Mouse (Mus musculus) embryonic facial prominence, embryonic 12.5 days (tissue): ENCODE measurements around the gene Map2. TPM values are rescaled to one million over a fixed set of nuclear protein-coding genes. Genes with fewer than 3 reads are reported as not detected.
A peak's percentile ranks its signal among the peaks of the same experiment; 100 is the strongest.

Experiments
- ATAC-seq: fragments of 200-750 bp; cut with Nextera tagmentation; 2 replicates; pipeline ENCODE4 v1.8.0; 2017; ENCODE audit not compliant: insufficient number of reproducible peaks, insufficient read depth, low FRiP score, low TSS enrichment
- H3K27ac ChIP-seq: fragments of 300-500 bp; sonication (generic); 2 replicates; pipeline ENCODE4 v1.5.1; 2016; ENCODE audit warnings: mild to moderate bottlenecking
- H3K27me3 ChIP-seq: fragments of 300-500 bp; sonication (generic); 2 replicates; pipeline ENCODE4 v1.6.1; 2016; ENCODE audit warnings: mild to moderate bottlenecking, moderate library complexity
- H3K36me3 ChIP-seq: fragments of 300-500 bp; sonication (generic); 2 replicates; pipeline ENCODE4 v1.6.1; 2016; ENCODE audit warnings: mild to moderate bottlenecking
- H3K4me1 ChIP-seq: fragments of 300-500 bp; sonication (generic); 2 replicates; pipeline ENCODE4 v1.6.1; 2016
- H3K4me2 ChIP-seq: fragments of 300-500 bp; sonication (generic); replicated peaks from 2 replicates; pipeline ENCODE4 v1.6.1; 2016; ENCODE audit warnings: mild to moderate bottlenecking, moderate library complexity
- H3K4me3 ChIP-seq: fragments of 300-500 bp; sonication (generic); 2 replicates; pipeline ENCODE4 v1.5.1; 2016; ENCODE audit warnings: mild to moderate bottlenecking
- H3K9ac ChIP-seq: fragments of 300-500 bp; sonication (generic); 2 replicates; pipeline ENCODE4 v1.6.1; 2016; ENCODE audit warnings: mild to moderate bottlenecking, moderate library complexity
- H3K9me3 ChIP-seq: fragments of 300-500 bp; sonication (generic); 2 replicates; pipeline ENCODE4 v1.6.1; 2016; ENCODE audit warnings: mild to moderate bottlenecking, moderate library complexity
- WGBS: fragments of 180-500 bp; shearing (Covaris S2); methylation state at CpG from one replicate; pipeline ENCODE4 v1.1.7; 2016; 5-methylcytosine and 5-hydroxymethylcytosine counted together
- polyA plus RNA-seq: library from polyadenylated mRNA; unstranded; fragments of >200 nt; fragmentation: Nextera tagmentation; extraction: Ambion mirVana; gene quantifications from 2 replicates; pipeline ENCODE4 v1.2.1, GENCODE M21; 2016

Map2 gene
- 34.7 and 42.4 TPM in 2 replicates for polyA plus RNA-seq

GRCm38 (mm10) chr1:66175041-66175665, at the start of gene Map2:
Gene Map2, plus strand, starts transcription at chr1:66175273.
- peak; percentile 98 for ATAC-seq
- WGBS: under 1% methylated on average over 59 of the region's 61 CpGs
- no peaks in the 10 kb centered on the region for H3K4me1 ChIP-seq
- no peaks in the 10 kb centered on the region for H3K9me3 ChIP-seq
- H3K4me2 ChIP-seq: peak within 1 kb of the TSS; percentile 88
- H3K27ac ChIP-seq: peak within 1 kb of the TSS; percentile 42; the same call in 1 of the 2 replicates
- H3K27me3 ChIP-seq: no peaks in the 10 kb centered on the region
- H3K36me3 ChIP-seq: no peaks in the 10 kb centered on the region
- H3K4me3 ChIP-seq: peak within 1 kb of the TSS; percentile 67
- H3K9ac ChIP-seq: peak within 1 kb of the TSS; percentile 54

- Histone ChIP-seq H3K9me3 (no peaks in the 10 kb centered on the region), H3K4me2 (no peak overlapping the region), H3K4me3 (no peak overlapping the region), H3K36me3 (no peaks in the 10 kb centered on the region), H3K9ac (no peak overlapping the region), H3K27ac (no peak overlapping the region), H3K4me1 (no peaks in the 10 kb centered on the region), H3K27me3 (no peaks in the 10 kb centered on the region)
- ATAC-seq: no peak
These were observed 42.1 kb upstream of the Map2 start for GRCm38 (mm10) chr1:66133014-66133413.

- Histone ChIP-seq H3K4me1 (no peaks in the 10 kb centered on the region), H3K4me2 (no peak overlapping the region), H3K9me3 (no peaks in the 10 kb centered on the region), H3K4me3 (no peak overlapping the region), H3K27me3 (no peaks in the 10 kb centered on the region), H3K36me3 (no peaks in the 10 kb centered on the region), H3K9ac (no peak overlapping the region), H3K27ac (no peak overlapping the region)
- no peak for ATAC-seq
These were observed 39.7 kb upstream of the Map2 start for GRCm38 (mm10) chr1:66135324-66135723.

- Histone ChIP-seq H3K9me3 (no peaks in the 10 kb centered on the region), H3K36me3 (no peaks in the 10 kb centered on the region), H3K27ac (no peak overlapping the region), H3K4me3 (no peak overlapping the region), H3K27me3 (no peaks in the 10 kb centered on the region), H3K4me2 (no peak overlapping the region), H3K9ac (no peak overlapping the region), H3K4me1 (no peaks in the 10 kb centered on the region)
- WGBS: 91% methylated on average over 1 of the region's 1 CpGs
- ATAC-seq: no peak
These were observed 34.4 kb upstream of the Map2 start for GRCm38 (mm10) chr1:66140686-66141085.

GRCm38 (mm10) chr1:66145180-66145579, 29.9 kb upstream of the Map2 start:
- Histone ChIP-seq H3K4me3 (no peak overlapping the region), H3K4me2 (no peak overlapping the region), H3K9me3 (no peaks in the 10 kb centered on the region), H3K9ac (no peak overlapping the region), H3K27me3 (no peaks in the 10 kb centered on the region), H3K4me1 (no peaks in the 10 kb centered on the region), H3K27ac (no peak overlapping the region), H3K36me3 (no peaks in the 10 kb centered on the region)
- WGBS: 62% methylated on average over 3 of the region's 3 CpGs
- ATAC-seq: no peak

GRCm38 (mm10) chr1:66148825-66149514, 26.1 kb upstream of the Map2 start:
- H3K9ac ChIP-seq: no peak overlapping the region
- no peaks in the 10 kb centered on the region for H3K27me3 ChIP-seq
- no peaks in the 10 kb centered on the region for H3K36me3 ChIP-seq
- ATAC-seq: no peak
- H3K4me2 ChIP-seq: no peak overlapping the region
- H3K4me3 ChIP-seq: no peak overlapping the region
- no peaks in the 10 kb centered on the region for H3K9me3 ChIP-seq
- 36% methylated on average over 2 of the region's 2 CpGs for WGBS
- no peaks in the 10 kb centered on the region for H3K4me1 ChIP-seq
- H3K27ac ChIP-seq: no peak overlapping the region

- no peak overlapping the region for H3K9ac ChIP-seq
- H3K36me3 ChIP-seq: no peaks in the 10 kb centered on the region
- no peak overlapping the region for H3K27ac ChIP-seq
- H3K4me2 ChIP-seq: no peak overlapping the region
- H3K27me3 ChIP-seq: no peaks in the 10 kb centered on the region
- no peaks in the 10 kb centered on the region for H3K9me3 ChIP-seq
- 86% methylated on average over 3 of the region's 3 CpGs for WGBS
- H3K4me3 ChIP-seq: no peak overlapping the region
- H3K4me1 ChIP-seq: no peaks in the 10 kb centered on the region
- no peak for ATAC-seq
These were observed 24.3 kb upstream of the Map2 start for GRCm38 (mm10) chr1:66150806-66151205.

- Histone ChIP-seq H3K9me3 (no peaks in the 10 kb centered on the region), H3K36me3 (no peaks in the 10 kb centered on the region), H3K4me1 (no peaks in the 10 kb centered on the region), H3K27ac (no peak overlapping the region), H3K4me3 (no peak overlapping the region), H3K4me2 (no peak overlapping the region), H3K27me3 (no peaks in the 10 kb centered on the region), H3K9ac (no peak overlapping the region)
- 92% methylated on average over 2 of the region's 2 CpGs for WGBS
- no peak for ATAC-seq
These were observed 17.9 kb upstream of the Map2 start for GRCm38 (mm10) chr1:66157135-66157534.

- H3K4me3 ChIP-seq: no peak overlapping the region
- H3K27me3 ChIP-seq: no peaks in the 10 kb centered on the region
- ATAC-seq: no peak
- no peaks in the 10 kb centered on the region for H3K4me1 ChIP-seq
- no peak overlapping the region for H3K4me2 ChIP-seq
- H3K9ac ChIP-seq: no peak overlapping the region
- no peaks in the 10 kb centered on the region for H3K36me3 ChIP-seq
- H3K27ac ChIP-seq: no peak overlapping the region
- H3K9me3 ChIP-seq: no peaks in the 10 kb centered on the region
These were observed 17.5 kb upstream of the Map2 start for GRCm38 (mm10) chr1:66157589-66157988.

- ATAC-seq: no peak
- Histone ChIP-seq H3K9me3 (no peaks in the 10 kb centered on the region), H3K4me3 (no peak overlapping the region), H3K4me2 (no peak overlapping the region), H3K27ac (no peak overlapping the region), H3K4me1 (no peaks in the 10 kb centered on the region), H3K9ac (no peak overlapping the region), H3K27me3 (no peaks in the 10 kb centered on the region), H3K36me3 (no peaks in the 10 kb centered on the region)
- 64% methylated on average over 2 of the region's 2 CpGs for whole genome bisulfite sequencing
These were observed 10.4 kb upstream of the Map2 start for GRCm38 (mm10) chr1:66164648-66165047.

GRCm38 (mm10) chr1:66168722-66169121, 6.4 kb upstream of the Map2 start:
- ATAC-seq: no peak
- Histone ChIP-seq H3K4me2 (no peak overlapping the region), H3K4me3 (no peak overlapping the region), H3K36me3 (no peaks in the 10 kb centered on the region), H3K9ac (no peak overlapping the region), H3K27me3 (no peaks in the 10 kb centered on the region), H3K27ac (no peak overlapping the region), H3K9me3 (no peaks in the 10 kb centered on the region), H3K4me1 (no peaks in the 10 kb centered on the region)
- 70% methylated on average over 5 of the region's 5 CpGs for WGBS

GRCm38 (mm10) chr1:66172127-66172526, 2.9 kb upstream of the Map2 start:
- Histone ChIP-seq H3K27me3 (no peaks in the 10 kb centered on the region), H3K4me2 (no peak overlapping the region), H3K36me3 (no peaks in the 10 kb centered on the region), H3K9me3 (no peaks in the 10 kb centered on the region), H3K9ac (no peak overlapping the region), H3K4me1 (no peaks in the 10 kb centered on the region), H3K27ac (no peak overlapping the region), H3K4me3 (no peak overlapping the region)
- 58% methylated on average over 3 of the region's 3 CpGs for WGBS
- ATAC-seq: no peak
